Mouse (Mus musculus): ENCODE measurements around the gene Sp2. TPM values are rescaled to one million over a fixed set of nuclear protein-coding genes. Genes with fewer than 3 reads are reported as not detected.

Gene Sp2
- total and polyA plus RNA-seq, 2 experiments from 2014 or later = 7.3 to 14.4 TPM

GRCm38 (mm10) chr11:97024977-97025376 lies 42.2 kb upstream of the Sp2 start:
- Histone ChIP-seq H3K4me1 (ENCODE audit: insufficient read depth, low read length) (no peaks in the 10 kb centered on the region), H3K4me2 (ENCODE audit: low read depth, low read length) (no peak overlapping the region), H3K27me3 (ENCODE audit: insufficient read depth, low read length) (peaks cover 49% of the 10 kb centered on the region), H3K9ac (replicated peaks; ENCODE audit: low read length) (no peak overlapping the region), H3K4me3 (ENCODE audit: low read length) (no peak overlapping the region), H3K36me3 (ENCODE audit: insufficient read depth, low read length) (no peaks in the 10 kb centered on the region), H3K9me3 (ENCODE audit: low read length) (no peaks in the 10 kb centered on the region), H3K27ac (no peak overlapping the region)
- ATAC-seq (no peak), DNase-seq (ENCODE audit: low spot score) (no peak)
- TF ChIP-seq CTCF (IDR thresholded peaks at IDR 0.05; ENCODE audit: low read depth) = no peak
- WGBS = 34% methylated on average over 10 of the region's 10 CpGs

GRCm38 (mm10) chr11:97021873-97022484 lies 39.2 kb upstream of the Sp2 start:
- Histone ChIP-seq H3K36me3 (ENCODE audit: insufficient read depth, low read length) (no peaks in the 10 kb centered on the region), H3K9ac (replicated peaks; ENCODE audit: low read length) (peak overlapping the region; percentile 46), H3K9me3 (ENCODE audit: low read length) (no peaks in the 10 kb centered on the region), H3K27ac (no peak overlapping the region), H3K4me1 (ENCODE audit: insufficient read depth, low read length) (no peaks in the 10 kb centered on the region), H3K4me2 (ENCODE audit: low read depth, low read length) (peak overlapping the region; percentile 70), H3K27me3 (ENCODE audit: insufficient read depth, low read length) (peaks cover 71% of the 10 kb centered on the region), H3K4me3 (ENCODE audit: low read length) (peak overlapping the region; percentile 39)
- TF ChIP-seq CTCF (IDR thresholded peaks at IDR 0.05; ENCODE audit: low read depth) = peak; percentile 71
- WGBS = 2% methylated on average over 50 of the region's 50 CpGs
- ATAC-seq (peak; percentile 84), DNase-seq (ENCODE audit: low spot score) (peak; percentile 83)

- Histone ChIP-seq H3K27me3 (ENCODE audit: insufficient read depth, low read length) (peaks cover 78% of the 10 kb centered on the region), H3K27ac (no peak overlapping the region), H3K4me2 (ENCODE audit: low read depth, low read length) (peak overlapping the region; percentile 70), H3K4me3 (ENCODE audit: low read length) (peak overlapping the region; percentile 39), H3K4me1 (ENCODE audit: insufficient read depth, low read length) (no peaks in the 10 kb centered on the region), H3K9ac (replicated peaks; ENCODE audit: low read length) (no peak overlapping the region), H3K36me3 (ENCODE audit: insufficient read depth, low read length) (no peaks in the 10 kb centered on the region), H3K9me3 (ENCODE audit: low read length) (no peaks in the 10 kb centered on the region)
- WGBS = 2% methylated on average over 27 of the region's 27 CpGs
- no peak for TF ChIP-seq CTCF (IDR thresholded peaks at IDR 0.05; ENCODE audit: low read depth)
- DNase-seq (ENCODE audit: low spot score) (no peak), ATAC-seq (peak; percentile 8; the same call in 1 of the 2 replicates)
Observed at GRCm38 (mm10) chr11:97021121-97021765, 38.5 kb upstream of the Sp2 start.

- TF ChIP-seq CTCF (IDR thresholded peaks at IDR 0.05; ENCODE audit: low read depth) = no peak
- WGBS = 1% methylated on average over 13 of the region's 13 CpGs
- DNase-seq (ENCODE audit: low spot score) (no peak), ATAC-seq (no peak)
- Histone ChIP-seq H3K4me2 (ENCODE audit: low read depth, low read length) (no peak overlapping the region), H3K4me1 (ENCODE audit: insufficient read depth, low read length) (no peaks in the 10 kb centered on the region), H3K4me3 (ENCODE audit: low read length) (no peak overlapping the region), H3K27ac (no peak overlapping the region), H3K9me3 (ENCODE audit: low read length) (no peaks in the 10 kb centered on the region), H3K9ac (replicated peaks; ENCODE audit: low read length) (no peak overlapping the region), H3K27me3 (ENCODE audit: insufficient read depth, low read length) (peaks cover 76% of the 10 kb centered on the region), H3K36me3 (ENCODE audit: insufficient read depth, low read length) (no peaks in the 10 kb centered on the region)
Observed at GRCm38 (mm10) chr11:97019345-97019708, 36.6 kb upstream of the Sp2 start.

- H3K4me3 ChIP-seq (ENCODE audit: low read length) = peak overlapping the region; percentile 22
- DNase-seq (ENCODE audit: low spot score) (no peak), ATAC-seq (no peak)
- WGBS = 1% methylated on average over 66 of the region's 68 CpGs
- H3K36me3 ChIP-seq (ENCODE audit: insufficient read depth, low read length) = no peaks in the 10 kb centered on the region
- H3K9ac ChIP-seq (replicated peaks; ENCODE audit: low read length) = no peak overlapping the region
- H3K27ac ChIP-seq = no peak overlapping the region
- peak overlapping the region; percentile 43 for H3K4me2 ChIP-seq (ENCODE audit: low read depth, low read length)
- no peaks in the 10 kb centered on the region for H3K9me3 ChIP-seq (ENCODE audit: low read length)
- no peaks in the 10 kb centered on the region for H3K4me1 ChIP-seq (ENCODE audit: insufficient read depth, low read length)
- peaks cover 72% of the 10 kb centered on the region for H3K27me3 ChIP-seq (ENCODE audit: insufficient read depth, low read length)
- no peak for TF ChIP-seq CTCF (IDR thresholded peaks at IDR 0.05; ENCODE audit: low read depth)
Observed at GRCm38 (mm10) chr11:97018583-97019344, 36.0 kb upstream of the Sp2 start.

GRCm38 (mm10) chr11:97017696-97018582 lies 35.2 kb upstream of the Sp2 start:
- TF ChIP-seq CTCF (IDR thresholded peaks at IDR 0.05; ENCODE audit: low read depth) = no peak
- Histone ChIP-seq H3K27me3 (ENCODE audit: insufficient read depth, low read length) (peaks cover 64% of the 10 kb centered on the region), H3K4me2 (ENCODE audit: low read depth, low read length) (peak overlapping the region; percentile 43), H3K36me3 (ENCODE audit: insufficient read depth, low read length) (no peaks in the 10 kb centered on the region), H3K4me1 (ENCODE audit: insufficient read depth, low read length) (no peaks in the 10 kb centered on the region), H3K9me3 (ENCODE audit: low read length) (no peaks in the 10 kb centered on the region), H3K9ac (replicated peaks; ENCODE audit: low read length) (no peak overlapping the region), H3K27ac (no peak overlapping the region), H3K4me3 (ENCODE audit: low read length) (peak overlapping the region; percentile 22)
- DNase-seq (ENCODE audit: low spot score) = no peak
- 2% methylated on average over 36 of the region's 36 CpGs for WGBS
- ATAC-seq = no peak

All from hindbrain, postnatal 0 days (tissue).